Mouse (Mus musculus) thymus, adult 2 months (tissue): ENCODE results near the gene Inhbc. TPM values are rescaled to one million over a fixed set of nuclear protein-coding genes. Genes with fewer than 3 reads are reported as not detected.
"Not testable (repeated sequence)": the region's sequence is repeated elsewhere in the genome, so short reads cannot be mapped to it uniquely, and the experiment has no call there.

Experiments used
- DNase-seq: peaks from one replicate; pipeline ENCODE4 v3.0.0; 2021
- H3K27ac ChIP-seq: fragments of 200-500 bp; 2 replicates; pipeline ENCODE4 v1.5.1; 2012; ENCODE audit warnings: low read length, control low read depth; ENCODE audit not compliant: control insufficient read depth, insufficient read depth
- H3K27me3 ChIP-seq: fragments of 200-500 bp; 2 replicates; pipeline ENCODE4 v1.6.1; 2012; ENCODE audit warnings: mild to moderate bottlenecking, low read length, moderate library complexity, mixed read lengths; ENCODE audit not compliant: control insufficient read depth, insufficient read depth
- H3K36me3 ChIP-seq: fragments of 200-500 bp; 2 replicates; pipeline ENCODE4 v1.6.1; 2012; ENCODE audit warnings: mild to moderate bottlenecking, low read length, moderate library complexity; ENCODE audit not compliant: control insufficient read depth, insufficient read depth
- H3K4me1 ChIP-seq: fragments of 200-500 bp; replicated peaks from 2 replicates; pipeline ENCODE4 v1.6.1; 2012; ENCODE audit warnings: low read length; ENCODE audit not compliant: control insufficient read depth, insufficient read depth
- H3K4me3 ChIP-seq: fragments of 200-500 bp; 2 replicates; pipeline ENCODE4 v1.5.1; 2012; ENCODE audit warnings: mild to moderate bottlenecking, low read length, control low read depth, moderate library complexity; ENCODE audit not compliant: control insufficient read depth, insufficient read depth
- CTCF ChIP-seq: fragments of 200-500 bp; IDR thresholded peaks from 2 replicates; pipeline ENCODE4 v1.5.1; 2012; ENCODE audit warnings: mild to moderate bottlenecking, control low read depth, low read length, moderate library complexity, borderline replicate concordance; ENCODE audit not compliant: control insufficient read depth, poor library complexity, insufficient read depth; ENCODE audit errors: extremely low read depth
- POLR2A ChIP-seq: fragments of 200-500 bp; IDR thresholded peaks from 2 replicates; pipeline ENCODE4 v1.6.1; 2012; ENCODE audit warnings: mild to moderate bottlenecking, low read length, control low read depth, moderate library complexity; ENCODE audit not compliant: control insufficient read depth, poor library complexity, insufficient read depth; ENCODE audit errors: extremely low read depth
- WGBS: fragments of 180-500 bp; shearing (Covaris S2); methylation state at CpG from one replicate; pipeline ENCODE4 v1.1.7; 2018; 5-methylcytosine and 5-hydroxymethylcytosine counted together
- polyA plus RNA-seq: library from polyadenylated mRNA; depleted of rRNA; stranded (reverse); fragments of >200 nt; gene quantifications from 2 replicates; pipeline ENCODE4 v1.2.3, GENCODE M21; 2012

Gene Inhbc
- polyA plus RNA-seq, 1 experiment: not detected

DNA sequence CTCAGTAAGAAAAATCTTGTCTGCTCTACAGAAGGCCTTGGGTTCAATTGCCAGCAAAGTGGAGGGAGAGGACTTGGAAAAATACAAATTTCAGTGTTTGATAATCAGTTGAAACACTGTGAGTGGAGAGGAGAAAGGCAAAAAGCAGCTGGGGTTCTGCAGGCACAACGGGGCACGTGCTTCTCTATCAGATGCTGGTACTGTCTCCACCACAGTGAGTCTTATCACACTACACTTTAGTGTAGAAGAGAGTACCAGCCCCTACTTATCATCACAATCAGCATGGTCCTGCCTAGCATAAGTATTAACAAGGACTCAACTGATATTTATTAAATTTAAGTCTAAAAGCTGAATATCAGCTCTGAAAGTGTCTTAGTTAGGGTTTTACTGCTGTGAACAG, 53.0 kb downstream of the Inhbc start:
- Histone ChIP-seq H3K4me1 (peaks cover 26% of the 10 kb centered on the region), H3K27ac (no peak overlapping the region), H3K4me3 (no peak overlapping the region), H3K36me3 (no peaks in the 10 kb centered on the region), H3K27me3 (no peaks in the 10 kb centered on the region)
- WGBS: 93% methylated on average over 2 of the region's 2 CpGs
- DNase-seq: no peak
- TF ChIP-seq POLR2A (no peak), CTCF (no peak)

DNA sequence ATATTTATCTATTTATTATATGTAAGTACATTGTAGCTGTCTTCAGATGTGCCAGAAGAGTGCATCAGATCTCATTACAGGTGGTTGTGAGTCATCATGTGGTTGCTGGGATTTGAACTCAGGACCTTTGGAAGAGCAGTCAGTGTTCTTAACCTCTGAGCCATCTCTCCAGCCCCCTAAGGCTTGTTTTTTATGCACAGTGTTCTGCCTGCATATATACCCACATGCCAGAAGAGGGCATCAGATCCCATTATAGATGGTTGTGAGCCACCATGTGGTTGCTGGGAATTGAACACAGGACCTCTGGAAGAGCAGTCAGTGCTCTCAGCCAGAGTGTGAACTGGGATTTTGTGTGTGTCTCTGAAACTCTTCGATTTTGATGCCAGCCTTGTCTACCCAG, 55.3 kb downstream of the Inhbc start:
- 93% methylated on average over 1 of the region's 1 CpGs for WGBS
- not testable (repeated sequence) for H3K4me1 ChIP-seq, H3K27me3 ChIP-seq, H3K27ac ChIP-seq, H3K4me3 ChIP-seq, H3K36me3 ChIP-seq, DNase-seq

DNA sequence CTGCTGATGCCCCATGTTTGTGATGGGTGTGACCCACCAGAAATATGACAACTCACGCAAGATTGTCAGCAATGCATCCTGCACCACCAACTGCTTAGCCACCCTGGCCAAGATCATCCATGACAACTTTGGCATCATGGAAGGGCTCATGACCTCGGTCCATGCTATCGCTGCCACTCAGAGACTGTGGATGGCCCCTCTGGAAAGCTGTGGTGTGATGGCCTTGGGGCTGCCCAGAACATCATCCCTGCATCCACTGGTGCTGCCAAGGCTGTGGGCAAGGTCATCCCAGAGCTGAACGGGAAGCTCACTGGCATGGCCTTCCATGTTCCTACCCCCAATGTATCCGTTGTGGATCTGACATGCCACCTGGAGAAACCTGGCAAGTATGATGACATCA, 56.7 kb downstream of the Inhbc start:
- not testable (repeated sequence) for H3K27ac ChIP-seq, H3K27me3 ChIP-seq, H3K36me3 ChIP-seq, H3K4me1 ChIP-seq, DNase-seq, H3K4me3 ChIP-seq
- 99% methylated on average over 5 of the region's 5 CpGs for WGBS

DNA sequence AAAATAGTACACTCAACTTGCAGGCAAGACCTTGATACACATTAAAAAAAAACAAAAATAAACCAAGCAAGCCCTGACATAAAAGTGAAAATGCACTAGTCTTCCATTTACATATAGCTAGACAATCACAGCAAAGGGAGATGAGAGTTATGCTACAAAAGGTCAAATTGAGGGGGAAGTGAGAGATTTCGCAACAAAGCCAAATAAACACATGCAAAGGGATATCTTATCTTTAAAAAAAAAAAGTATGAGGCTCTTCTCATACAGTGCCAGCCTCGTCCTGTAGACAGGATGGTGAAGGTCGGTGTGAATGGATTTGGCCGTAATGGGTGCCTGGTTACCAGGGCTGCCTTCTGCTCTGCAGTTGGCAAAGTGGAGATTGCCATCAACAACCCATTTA, 57.4 kb downstream of the Inhbc start:
- H3K36me3 ChIP-seq: peaks cover 12% of the 10 kb centered on the region
- WGBS: 66% methylated on average over 4 of the region's 4 CpGs
- TF ChIP-seq CTCF: no peak
- no peak for TF ChIP-seq POLR2A
- no peaks in the 10 kb centered on the region for H3K27me3 ChIP-seq
- 0 out of 2 replicates have a peak, but pooled peaks cover 4% of the 10 kb centered on the region for H3K4me1 ChIP-seq
- no peak overlapping the region for H3K27ac ChIP-seq
- DNase-seq: no peak
- no peak overlapping the region for H3K4me3 ChIP-seq

DNA sequence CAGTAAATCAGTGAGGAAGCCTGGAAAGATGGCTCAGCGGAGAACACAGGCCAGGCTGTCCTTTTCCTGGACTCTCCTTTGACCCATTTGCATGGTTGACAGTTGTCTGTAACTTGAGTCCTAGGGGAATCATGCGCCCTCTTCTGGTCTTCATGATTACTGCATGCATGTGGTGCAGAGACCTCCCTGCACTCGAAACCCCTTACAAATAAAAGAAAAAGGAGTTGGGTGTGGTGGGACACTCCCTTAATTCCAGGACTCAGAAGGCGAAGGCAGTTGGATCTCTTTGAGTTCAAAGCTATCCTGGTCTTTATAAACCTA, 57.9 kb downstream of the Inhbc start:
- peak overlapping the region; percentile 70 for H3K27ac ChIP-seq
- H3K4me3 ChIP-seq: peak overlapping the region; percentile 93
- H3K4me1 ChIP-seq: 0 out of 2 replicates have a peak, but pooled peaks cover 4% of the 10 kb centered on the region
- DNase-seq: peak; percentile 89
- peaks cover 13% of the 10 kb centered on the region for H3K36me3 ChIP-seq
- WGBS: 1% methylated on average over 4 of the region's 4 CpGs
- no peak for TF ChIP-seq CTCF
- TF ChIP-seq POLR2A: no peak
- no peaks in the 10 kb centered on the region for H3K27me3 ChIP-seq

DNA sequence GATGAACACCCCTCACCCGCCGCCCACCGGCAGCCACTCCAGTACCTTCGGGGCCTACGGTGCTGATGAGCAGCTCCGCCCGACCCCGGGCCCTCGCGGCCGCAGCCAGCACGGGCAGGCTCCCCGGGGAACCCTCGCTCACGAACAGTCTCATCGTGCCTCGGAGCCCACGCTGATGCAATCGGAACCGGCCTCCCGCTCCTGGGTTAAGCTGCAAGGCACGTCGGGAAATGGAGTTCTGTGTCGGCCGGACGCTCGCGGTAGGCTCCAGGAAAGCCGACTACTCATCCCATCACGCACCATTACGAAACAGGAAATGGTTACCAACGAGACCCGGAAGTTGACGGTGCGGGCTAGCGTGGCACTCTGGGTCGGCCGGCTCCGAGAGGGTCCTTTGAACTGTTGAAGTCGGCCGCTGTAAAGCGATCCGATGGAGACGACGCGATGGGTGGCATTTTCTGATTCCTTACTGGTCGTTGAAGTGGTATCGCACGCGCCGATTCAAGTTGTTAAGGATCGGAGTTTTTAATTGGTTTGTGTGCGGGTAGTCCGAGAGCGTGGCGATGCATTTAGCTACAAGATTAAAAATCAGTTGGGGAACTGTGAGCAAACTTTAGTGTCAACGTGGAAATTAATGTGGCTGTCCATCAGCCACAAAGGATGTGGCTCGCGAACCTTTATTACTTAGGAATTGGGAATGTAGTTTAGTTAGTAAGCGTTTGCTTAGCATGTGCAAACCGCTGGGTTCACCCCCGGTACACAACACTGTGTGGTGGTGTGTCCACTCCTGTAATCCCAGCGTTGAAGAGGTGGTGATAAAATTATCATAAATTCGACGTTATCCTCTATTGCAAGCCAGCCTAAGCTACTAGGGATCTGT, 58.5 kb downstream of the Inhbc start, which contains the start of gene Mars:
Gene Mars (minus strand): TSS at position 311 of the 880 bp plus-strand sequence.
- Histone ChIP-seq H3K27ac (peak within 1 kb of the TSS; percentile 70), H3K36me3 (peaks cover 19% of the 10 kb centered on the region), H3K27me3 (no peaks in the 10 kb centered on the region), H3K4me3 (peak within 1 kb of the TSS; percentile 93), H3K4me1 (0 out of 2 replicates have a peak, but pooled peaks cover 4% of the 10 kb centered on the region)
- DNase-seq: peak; percentile 95
- TF ChIP-seq POLR2A (peak; percentile 36; the same call in 1 of the 2 replicates), CTCF (no peak; the same call in none of the 2 replicates)
- WGBS: under 1% methylated on average over 65 of the region's 65 CpGs
